Mouse (Mus musculus) forebrain, embryonic 11.5 days (tissue): Measurements from ENCODE around the gene Kctd21. TPM values are rescaled to one million over a fixed set of nuclear protein-coding genes. Genes with fewer than 3 reads are reported as not detected.

Experiments
- ATAC-seq: fragments of 200-750 bp; cut with Nextera tagmentation; replicated peaks from 2 replicates; pipeline ENCODE4 v1.8.0; 2017; ENCODE audit warnings: moderate TSS enrichment; ENCODE audit not compliant: low FRiP score
- DNase-seq: peaks from one replicate; pipeline ENCODE4 v3.0.0-alpha.2; 2017; ENCODE audit warnings: low spot score
- H3K27ac ChIP-seq: fragments of 300-500 bp; sonication (generic); 2 replicates; pipeline ENCODE4 v1.5.1; 2014; ENCODE audit warnings: low read depth, low read length
- H3K27me3 ChIP-seq: fragments of 300-500 bp; sonication (generic); 2 replicates; pipeline ENCODE4 v1.6.1; 2014; ENCODE audit warnings: mild to moderate bottlenecking, low read length, mixed read lengths; ENCODE audit not compliant: control insufficient read depth, insufficient read depth
- H3K36me3 ChIP-seq: fragments of 300-500 bp; sonication (generic); 2 replicates; pipeline ENCODE4 v1.6.1; 2014; ENCODE audit warnings: mild to moderate bottlenecking, low read length, moderate library complexity, mixed read lengths; ENCODE audit not compliant: control insufficient read depth, insufficient read depth
- H3K4me1 ChIP-seq: fragments of 300-500 bp; sonication (generic); replicated peaks from 2 replicates; pipeline ENCODE4 v1.6.1; 2014; ENCODE audit warnings: low read length, mixed read lengths; ENCODE audit not compliant: control insufficient read depth, insufficient read depth
- H3K4me2 ChIP-seq: fragments of 300-500 bp; sonication (generic); 2 replicates; pipeline ENCODE4 v1.6.1; 2014; ENCODE audit warnings: low read depth, mild to moderate bottlenecking, low read length, moderate library complexity, mixed read lengths; ENCODE audit not compliant: severe bottlenecking
- H3K4me3 ChIP-seq: fragments of 300-500 bp; sonication (generic); 2 replicates; pipeline ENCODE4 v1.5.1; 2014; ENCODE audit warnings: low read depth, low read length
- H3K9ac ChIP-seq: fragments of 300-500 bp; sonication (generic); 2 replicates; pipeline ENCODE4 v1.6.1; 2014; ENCODE audit warnings: low read length
- H3K9me3 ChIP-seq: fragments of 300-500 bp; sonication (generic); 2 replicates; pipeline ENCODE4 v1.6.1; 2016; ENCODE audit warnings: low read length, mixed read lengths; ENCODE audit not compliant: control insufficient read depth
- WGBS: fragments of 180-500 bp; shearing (Covaris S2); extraction: QIAGEN DNeasy Blood & Tissue Kit; methylation state at CpG from one replicate; pipeline ENCODE4 v1.1.7; 2014; 5-methylcytosine and 5-hydroxymethylcytosine counted together
- polyA plus RNA-seq: library from polyadenylated mRNA; unstranded; fragments of >200 nt; fragmentation: Nextera tagmentation; extraction: Ambion mirVana; gene quantifications from 2 replicates; pipeline ENCODE4 v1.2.1, GENCODE M21; 2014

The Kctd21 gene
- polyA plus RNA-seq: 4.7 and 4.8 TPM in 2 replicates

GRCm38 (mm10) chr7:97331726-97332666, at the start of gene Kctd21, which contains the start of gene Usp35:
Gene Kctd21 (plus strand): TSS chr7:97332327.
Gene Usp35 (minus strand): TSS chr7:97332020.
- H3K4me1 ChIP-seq: peaks cover 6% of the 10 kb centered on the region; the same call in 1 of the 2 replicates

GRCm38 (mm10) chr7:97296986-97297385, 35.1 kb upstream of the Kctd21 start:
- no peak for ATAC-seq
- WGBS: 62% methylated on average over 2 of the region's 2 CpGs
- Histone ChIP-seq H3K4me3 (no peak overlapping the region), H3K9me3 (no peaks in the 10 kb centered on the region), H3K4me2 (no peak overlapping the region), H3K36me3 (no peaks in the 10 kb centered on the region), H3K9ac (no peak overlapping the region), H3K27ac (no peak overlapping the region), H3K27me3 (no peaks in the 10 kb centered on the region), H3K4me1 (no peaks in the 10 kb centered on the region)
- no peak for DNase-seq

More at GRCm38 (mm10) chr7:97331726-97332666, at the start of gene Kctd21, which contains the start of gene Usp35:
- peak within 1 kb of the TSS; percentile 56 for H3K4me3 ChIP-seq
- peak within 1 kb of the TSS; percentile 66 for H3K9ac ChIP-seq
- H3K27me3 ChIP-seq: no peaks in the 10 kb centered on the region
- DNase-seq (peak; percentile 98), ATAC-seq (peak; percentile 99)
- H3K27ac ChIP-seq: no peak within 1 kb of the TSS
- H3K9me3 ChIP-seq: no peaks in the 10 kb centered on the region
- H3K4me2 ChIP-seq: peak within 1 kb of the TSS; percentile 77
- 2% methylated on average over 62 of the region's 68 CpGs for WGBS
- no peaks in the 10 kb centered on the region for H3K36me3 ChIP-seq

GRCm38 (mm10) chr7:97297466-97297865, 34.7 kb upstream of the Kctd21 start:
- H3K4me3 ChIP-seq: no peak overlapping the region
- no peak overlapping the region for H3K27ac ChIP-seq
- peak; percentile 55; the same call in 1 of the 2 replicates for ATAC-seq
- no peaks in the 10 kb centered on the region for H3K36me3 ChIP-seq
- H3K4me1 ChIP-seq: no peaks in the 10 kb centered on the region
- 0% methylated on average over 2 of the region's 2 CpGs for WGBS
- peak; percentile 61 for DNase-seq
- no peak overlapping the region for H3K4me2 ChIP-seq
- no peaks in the 10 kb centered on the region for H3K27me3 ChIP-seq
- no peaks in the 10 kb centered on the region for H3K9me3 ChIP-seq
- no peak overlapping the region for H3K9ac ChIP-seq

GRCm38 (mm10) chr7:97298279-97298678, 33.8 kb upstream of the Kctd21 start:
- no peak overlapping the region for H3K4me2 ChIP-seq
- ATAC-seq: no peak
- H3K27me3 ChIP-seq: no peaks in the 10 kb centered on the region
- no peaks in the 10 kb centered on the region for H3K36me3 ChIP-seq
- no peak overlapping the region for H3K27ac ChIP-seq
- WGBS: 93% methylated on average over 2 of the region's 2 CpGs
- H3K4me1 ChIP-seq: no peaks in the 10 kb centered on the region
- H3K9ac ChIP-seq: no peak overlapping the region
- no peak overlapping the region for H3K4me3 ChIP-seq
- DNase-seq: no peak
- no peaks in the 10 kb centered on the region for H3K9me3 ChIP-seq

- Histone ChIP-seq H3K4me1 (no peaks in the 10 kb centered on the region), H3K4me2 (no peak overlapping the region), H3K4me3 (no peak overlapping the region), H3K9me3 (no peaks in the 10 kb centered on the region), H3K27ac (no peak overlapping the region), H3K36me3 (no peaks in the 10 kb centered on the region), H3K9ac (no peak overlapping the region), H3K27me3 (no peaks in the 10 kb centered on the region)
- ATAC-seq (no peak), DNase-seq (no peak)
- 78% methylated on average over 6 of the region's 6 CpGs for WGBS
Observed at GRCm38 (mm10) chr7:97298943-97299342, 33.2 kb upstream of the Kctd21 start.

DNA sequence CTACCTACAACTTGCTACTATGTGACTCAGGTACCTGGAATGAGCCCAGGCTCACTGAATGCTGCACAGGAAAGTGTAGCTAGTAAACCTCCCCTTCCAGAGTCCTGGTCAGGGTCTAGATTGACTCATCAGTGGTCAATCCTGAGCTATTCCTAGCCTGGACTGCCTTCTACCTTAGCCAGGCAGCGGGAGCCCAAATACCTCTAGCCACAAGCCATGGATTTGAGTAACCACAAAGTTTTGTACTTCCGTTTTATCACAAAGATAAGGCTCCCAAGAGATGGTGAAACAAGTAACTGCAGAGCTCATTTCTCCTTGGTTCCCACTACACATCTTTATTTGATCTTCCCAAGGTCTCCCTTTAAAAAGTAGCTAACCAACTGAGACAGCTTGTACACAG, 31.2 kb upstream of the Kctd21 start:
- Histone ChIP-seq H3K4me2 (no peak overlapping the region), H3K36me3 (no peaks in the 10 kb centered on the region), H3K27ac (no peak overlapping the region), H3K9me3 (no peaks in the 10 kb centered on the region), H3K4me1 (no peaks in the 10 kb centered on the region), H3K9ac (no peak overlapping the region), H3K4me3 (no peak overlapping the region), H3K27me3 (no peaks in the 10 kb centered on the region)
- WGBS: 88% methylated on average over 2 of the region's 2 CpGs
- DNase-seq (no peak), ATAC-seq (no peak)

- no peaks in the 10 kb centered on the region for H3K27me3 ChIP-seq
- DNase-seq (no peak), ATAC-seq (no peak)
- H3K9me3 ChIP-seq: no peaks in the 10 kb centered on the region
- no peaks in the 10 kb centered on the region for H3K4me1 ChIP-seq
- no peaks in the 10 kb centered on the region for H3K36me3 ChIP-seq
- H3K4me3 ChIP-seq: no peak overlapping the region
- WGBS: 87% methylated on average over 8 of the region's 8 CpGs
- no peak overlapping the region for H3K27ac ChIP-seq
- H3K4me2 ChIP-seq: no peak overlapping the region
- no peak overlapping the region for H3K9ac ChIP-seq
Observed at GRCm38 (mm10) chr7:97301321-97301720, 30.8 kb upstream of the Kctd21 start.

GRCm38 (mm10) chr7:97302261-97302660, 29.9 kb upstream of the Kctd21 start:
- ATAC-seq: no peak
- Histone ChIP-seq H3K9ac (no peak overlapping the region), H3K9me3 (no peaks in the 10 kb centered on the region), H3K36me3 (no peaks in the 10 kb centered on the region), H3K27me3 (no peaks in the 10 kb centered on the region), H3K4me2 (no peak overlapping the region), H3K4me3 (no peak overlapping the region), H3K27ac (no peak overlapping the region), H3K4me1 (no peaks in the 10 kb centered on the region)
- 91% methylated on average over 4 of the region's 4 CpGs for WGBS
- DNase-seq: peak; percentile 9
